Mouse (Mus musculus) NIH3T3 (cell line): Measurements from ENCODE around the gene Cyp2d22.
"Not testable (repeated sequence)": the region's sequence is repeated elsewhere in the genome, so short reads cannot be mapped to it uniquely, and the experiment has no call there.

Experiments used
- DNase-seq: peaks from one replicate; pipeline ENCODE4 v3.0.0-alpha.2; 2012; ENCODE audit warnings: low read depth

The Cyp2d22 gene

DNA sequence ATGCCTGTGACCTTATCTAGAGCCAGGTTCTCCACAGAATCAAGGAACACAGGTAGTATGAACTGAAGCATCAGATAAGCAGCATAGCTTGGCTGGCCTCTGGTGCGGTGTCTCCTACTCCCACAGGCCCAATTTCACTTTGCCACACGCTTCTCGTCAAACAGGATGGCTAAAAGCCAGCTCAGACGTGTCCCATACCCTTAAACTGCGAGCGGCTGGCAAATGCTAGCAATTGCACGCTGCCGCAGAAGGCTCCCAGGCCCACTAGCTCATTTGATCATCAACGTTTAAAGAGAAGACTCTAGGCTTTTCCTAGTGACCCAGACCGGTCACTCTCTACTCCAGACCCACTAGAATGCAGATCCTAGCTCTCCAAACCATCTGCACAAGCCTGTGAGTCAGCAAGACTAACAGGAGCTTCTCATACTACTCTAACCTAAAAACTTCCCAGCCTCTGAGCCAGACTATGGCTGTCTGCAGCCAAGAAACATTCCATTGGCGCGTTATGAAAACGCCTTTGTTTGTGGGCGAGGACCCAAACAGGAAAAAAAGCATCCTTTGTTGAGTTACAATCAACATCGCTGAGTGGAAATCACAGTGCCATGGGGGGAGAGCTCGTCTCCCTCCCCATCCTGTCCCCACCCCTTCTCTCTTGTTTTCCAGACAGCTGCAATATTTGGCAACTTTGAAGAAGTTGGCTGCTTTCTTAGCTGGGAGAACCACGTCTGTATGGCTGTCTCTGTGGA is 3.5 kb downstream of the Cyp2d22 start:
- DNase-seq, result peak; percentile 91

- no peak for DNase-seq
Measured at GRCm38 (mm10) chr15:82375855-82376254, 4.2 kb downstream of the Cyp2d22 start.

DNA sequence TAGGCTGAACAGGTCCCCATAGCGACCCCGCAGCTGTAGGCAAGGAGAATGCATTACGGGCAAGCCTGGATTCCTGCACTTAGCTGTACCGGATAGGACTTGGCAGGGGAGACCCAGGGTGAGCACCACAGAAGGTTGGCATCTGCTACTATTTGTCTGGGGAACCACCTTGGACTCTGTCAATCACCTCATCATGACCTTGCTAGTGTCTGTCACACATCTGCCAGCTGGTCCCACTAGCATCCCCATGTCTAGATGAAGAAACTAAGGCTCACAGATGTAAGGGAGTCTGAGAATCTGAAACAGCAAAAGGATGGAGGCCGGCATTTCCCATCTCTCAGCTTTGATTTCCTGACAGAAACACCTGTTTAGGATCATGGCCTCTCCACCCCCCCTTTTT is 5.6 kb downstream of the Cyp2d22 start:
- no peak for DNase-seq

DNA sequence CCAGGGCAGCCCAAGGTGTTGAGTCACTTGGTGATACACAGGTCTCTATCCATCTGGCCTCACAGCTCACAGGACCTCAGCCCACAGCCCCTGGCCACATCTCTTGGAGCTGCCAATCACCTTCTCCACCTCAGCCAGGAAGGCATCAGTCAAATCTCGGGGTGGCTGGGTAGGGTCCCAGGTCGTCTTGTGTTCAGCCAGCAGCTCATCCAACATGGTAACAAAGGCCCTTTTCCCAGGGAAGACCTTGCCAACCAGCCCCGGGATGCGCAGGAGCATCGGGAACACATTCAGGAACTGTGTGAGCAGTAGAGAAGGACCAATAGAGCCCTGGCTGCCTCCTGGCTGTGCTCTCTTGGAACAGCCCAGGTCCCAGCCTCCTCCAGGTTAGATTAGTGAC is 7.1 kb downstream of the Cyp2d22 start:
- DNase-seq, result no peak

GRCm38 (mm10) chr15:82372446-82372845 is 7.6 kb downstream of the Cyp2d22 start:
- DNase-seq, result no peak

DNA sequence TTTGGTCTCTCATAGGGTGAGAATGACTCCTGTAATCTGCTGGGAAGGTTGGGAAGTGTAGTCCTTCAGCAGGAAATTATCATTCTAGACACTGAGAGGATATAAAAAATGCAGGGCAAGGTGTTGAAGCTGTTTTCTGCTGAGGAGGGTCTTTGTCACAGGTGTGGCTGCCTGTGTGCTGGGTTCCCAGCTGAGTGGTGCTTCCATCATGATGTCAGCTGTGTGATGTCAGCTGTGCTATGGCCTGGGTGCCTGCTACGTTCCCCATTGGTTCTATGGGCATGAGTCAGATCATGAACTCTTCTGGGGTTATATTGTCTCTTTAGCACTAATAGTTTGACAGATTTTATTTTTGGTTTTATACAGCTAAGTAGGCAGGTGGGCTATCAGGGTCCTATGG is 11.2 kb downstream of the Cyp2d22 start:
- no peak for DNase-seq

- no peak for DNase-seq
Measured at GRCm38 (mm10) chr15:82368146-82368545, 11.9 kb downstream of the Cyp2d22 start.

- not testable (repeated sequence) for DNase-seq
Measured at GRCm38 (mm10) chr15:82364561-82364960, 15.5 kb downstream of the Cyp2d22 start.

- not testable (repeated sequence) for DNase-seq
Measured at GRCm38 (mm10) chr15:82363801-82364200, 16.3 kb downstream of the Cyp2d22 start.

DNA sequence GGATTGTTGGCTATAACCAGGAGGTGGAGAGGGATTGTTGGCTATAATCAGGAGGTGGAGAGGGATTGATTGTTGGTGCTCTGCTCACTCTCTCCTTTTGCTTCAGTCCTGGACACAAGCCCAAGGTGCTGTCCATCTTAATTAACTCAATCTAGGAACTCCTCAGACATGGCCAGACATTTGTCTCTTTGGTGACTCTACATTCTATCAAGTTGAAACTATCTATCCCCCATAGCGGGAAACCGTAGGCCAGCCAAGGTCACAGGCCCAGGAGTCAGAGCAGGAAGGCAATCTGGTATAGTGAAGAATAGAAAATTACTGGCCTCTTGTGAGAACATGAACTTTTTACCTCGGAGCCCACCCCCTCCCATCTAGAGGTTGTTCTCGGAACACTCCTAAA is 17.8 kb downstream of the Cyp2d22 start:
- no peak for DNase-seq

GRCm38 (mm10) chr15:82361459-82362018 is 18.5 kb downstream of the Cyp2d22 start:
- DNase-seq, result peak; percentile 52

- no peak for DNase-seq
Measured at GRCm38 (mm10) chr15:82358431-82359260, 21.4 kb downstream of the Cyp2d22 start.

GRCm38 (mm10) chr15:82354126-82354945 is 25.7 kb downstream of the Cyp2d22 start, which contains the start of gene Ndufa6:
Gene Ndufa6 (minus strand): TSS chr15:82354322.
- DNase-seq, result peak; percentile 99

DNA sequence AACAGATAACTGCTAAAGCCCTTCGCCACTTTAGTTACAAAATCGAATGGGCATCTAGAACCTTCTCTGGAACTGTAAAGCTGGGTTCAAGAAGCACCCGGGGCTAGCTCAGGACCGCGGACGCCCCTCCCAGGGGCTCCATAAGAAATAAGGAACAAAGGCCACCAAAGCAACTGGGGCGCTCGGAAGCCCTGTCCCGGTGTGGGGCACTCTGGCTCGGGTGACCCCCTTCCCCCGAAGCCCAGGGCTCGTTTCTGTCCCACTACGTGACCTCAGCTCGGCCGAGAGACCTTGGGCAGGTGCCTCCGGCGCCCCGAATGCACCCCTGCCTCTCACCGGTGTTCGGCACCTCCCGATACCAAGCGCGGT is 26.3 kb downstream of the Cyp2d22 start:
- DNase-seq, result no peak

DNA sequence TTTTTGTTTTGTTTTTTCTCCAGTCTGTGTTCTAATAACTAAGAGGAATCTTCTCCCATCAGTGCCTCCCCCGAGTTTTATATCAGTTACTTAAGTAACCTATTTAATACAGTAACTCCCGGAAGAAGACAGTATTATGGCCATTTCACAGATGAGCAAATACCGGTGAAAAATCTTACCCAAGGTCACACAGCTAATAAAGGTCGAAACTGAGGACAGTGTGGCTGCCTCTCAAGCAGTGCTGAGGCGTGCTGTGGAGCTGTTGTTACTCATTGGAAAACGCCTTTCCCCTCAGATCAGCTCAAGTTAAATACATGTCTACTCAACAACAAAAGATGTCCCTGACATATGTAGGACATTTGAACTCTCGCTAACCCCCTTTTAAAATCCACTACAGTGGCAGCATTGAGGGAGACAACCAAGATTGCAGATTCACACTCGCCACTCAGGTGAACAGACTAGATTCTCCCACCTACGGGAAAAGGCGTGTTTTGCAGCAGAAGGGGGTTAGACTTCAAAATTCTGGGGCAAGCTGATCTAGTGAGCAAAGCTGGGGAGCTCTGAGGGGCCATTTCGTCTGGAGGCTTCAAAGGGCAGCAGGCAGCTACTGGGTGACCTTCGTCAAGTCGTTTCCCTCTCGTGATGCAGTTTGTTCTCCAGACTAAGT is 26.8 kb downstream of the Cyp2d22 start:
- no peak for DNase-seq

- no peak for DNase-seq
Measured at GRCm38 (mm10) chr15:82351480-82351879, 28.6 kb downstream of the Cyp2d22 start.

GRCm38 (mm10) chr15:82350349-82350748 is 29.7 kb downstream of the Cyp2d22 start:
- no peak for DNase-seq

DNA sequence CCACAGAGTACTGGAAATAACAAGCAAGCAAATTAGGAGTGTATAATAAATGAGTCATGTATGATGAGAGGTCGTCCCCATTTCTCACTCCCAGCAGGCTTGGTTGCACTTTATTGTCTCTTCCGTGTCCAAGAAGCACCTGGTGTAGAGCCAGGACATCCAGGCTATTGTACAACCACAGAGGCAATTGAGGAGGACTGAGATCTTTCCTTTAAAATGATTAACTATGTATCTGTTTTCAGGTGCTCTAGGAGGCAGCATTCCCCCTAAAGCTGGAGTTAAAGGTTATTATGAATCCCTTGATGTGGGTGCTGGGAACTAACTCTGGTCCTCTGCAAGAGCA is 31.1 kb downstream of the Cyp2d22 start:
- DNase-seq, result no peak

DNA sequence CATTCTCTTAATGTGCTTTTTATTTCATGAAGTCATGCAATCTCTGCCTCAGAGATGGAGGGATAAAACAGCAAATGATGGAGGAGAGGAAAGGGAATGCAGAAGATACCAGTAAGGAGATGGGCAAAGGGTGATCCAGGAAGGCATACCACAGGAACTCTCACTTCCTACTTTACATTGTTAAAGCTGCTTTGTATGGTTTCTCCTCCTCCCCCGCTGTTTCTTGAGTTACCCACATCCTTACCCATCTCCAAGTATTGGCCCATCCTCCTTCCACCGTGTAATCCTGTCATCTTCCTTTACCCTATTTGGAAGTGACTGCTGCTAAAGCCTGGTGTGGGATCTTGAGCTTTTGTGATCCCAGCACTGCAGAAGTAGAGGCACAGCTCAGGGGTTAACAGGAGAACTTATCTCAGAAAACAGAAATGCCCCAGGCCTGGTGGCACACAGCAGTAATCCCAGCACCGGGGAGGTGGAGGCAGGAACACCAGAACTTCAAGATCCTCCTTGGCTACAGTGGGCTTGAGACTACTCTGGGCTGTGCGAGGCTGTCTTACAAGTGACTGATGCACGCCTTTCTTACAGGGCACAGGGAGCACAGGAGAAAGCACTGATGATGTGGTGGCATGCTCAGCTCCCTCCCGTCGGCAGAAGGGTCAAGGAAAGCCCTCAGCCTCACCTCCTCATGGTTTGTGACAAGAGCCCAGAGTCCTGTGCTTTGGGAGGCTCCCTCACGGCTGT is 31.6 kb downstream of the Cyp2d22 start:
- no peak for DNase-seq

GRCm38 (mm10) chr15:82347852-82348251 is 32.2 kb downstream of the Cyp2d22 start:
- no peak for DNase-seq

GRCm38 (mm10) chr15:82347303-82347676 is 32.8 kb downstream of the Cyp2d22 start:
- no peak for DNase-seq
